Mouse (Mus musculus): ENCODE measurements around the gene Scd3.
"Not testable (repeated sequence)": the region's sequence is repeated elsewhere in the genome, so short reads cannot be mapped to it uniquely, and the experiment has no call there.

Scd3 gene

DNA sequence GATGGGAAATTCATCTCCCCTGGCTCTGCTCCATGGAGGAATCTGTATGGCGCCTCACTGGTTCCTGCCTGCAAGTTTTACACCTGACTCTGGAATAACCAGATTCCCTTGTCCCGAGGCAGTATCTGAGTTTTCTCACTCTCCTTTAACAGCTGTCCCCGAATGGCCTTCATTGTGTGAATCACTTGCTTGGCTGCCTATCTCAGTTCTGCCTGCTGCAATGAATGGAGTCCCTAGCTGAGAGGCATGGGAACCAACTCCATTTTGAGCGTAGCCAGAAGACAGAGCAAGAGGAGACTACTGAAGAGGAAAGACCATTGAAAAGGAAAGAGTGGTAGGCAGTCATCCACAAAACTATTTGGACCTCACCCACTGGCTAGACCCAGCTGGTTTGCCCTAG, 70.6 kb downstream of the Scd3 start:
- DNase-seq (ENCODE audit: low spot score in 2 of 2): no peak

- DNase-seq (ENCODE audit: low spot score in 2 of 2): no peak
Measured at GRCm38 (mm10) chr19:44274452-44274851, 71.4 kb downstream of the Scd3 start.

DNA sequence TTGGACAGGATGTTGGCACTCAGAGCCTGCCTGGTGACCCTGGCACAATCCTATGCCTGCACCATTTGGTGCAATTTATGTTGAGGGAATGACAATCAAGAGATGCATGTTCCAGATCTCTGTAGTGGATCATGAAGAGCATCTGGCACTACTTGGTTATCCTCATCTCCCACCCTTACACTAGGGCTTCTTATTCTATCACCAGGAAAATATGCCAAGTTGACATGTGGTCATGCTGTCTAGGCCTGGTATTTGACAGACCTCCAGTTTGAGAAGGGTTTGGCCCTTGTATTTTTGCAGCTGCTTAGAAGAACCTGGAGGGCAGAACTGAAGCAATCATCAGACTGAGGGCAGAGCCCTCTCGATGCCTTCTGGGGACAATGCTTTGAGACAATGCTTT, 72.3 kb downstream of the Scd3 start:
- DNase-seq (ENCODE audit: low spot score in 2 of 2): no peak

DNA sequence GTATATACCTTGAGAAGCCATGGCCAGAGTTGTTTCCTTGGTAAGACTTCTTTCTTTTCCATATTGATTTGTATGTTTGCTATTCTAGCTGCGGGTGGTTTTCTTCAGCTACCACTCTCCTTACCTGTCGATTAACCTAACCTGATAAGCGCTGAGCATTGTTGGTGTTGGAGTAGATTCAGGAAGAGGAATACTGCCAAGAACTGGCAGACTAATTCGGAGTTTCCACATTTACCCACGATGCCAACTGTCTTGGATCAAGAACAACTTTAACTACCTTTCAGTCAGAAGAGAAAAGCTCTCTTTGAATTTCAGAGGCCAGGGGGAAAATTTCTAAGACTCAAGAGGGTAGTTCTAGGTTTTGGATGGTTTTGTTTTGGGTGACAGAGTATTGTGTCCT, 73.8 kb downstream of the Scd3 start:
- DNase-seq (ENCODE audit: low spot score in 2 of 2): no peak

GRCm38 (mm10) chr19:44277931-44278330, 74.9 kb downstream of the Scd3 start:
- DNase-seq (ENCODE audit: low spot score in 2 of 2): no peak

- peak in 1 of 2 experiments; percentile 62 for DNase-seq (ENCODE audit: low spot score in 2 of 2)
Measured at GRCm38 (mm10) chr19:44280755-44281154, 77.7 kb downstream of the Scd3 start.

GRCm38 (mm10) chr19:44281825-44282447, 78.9 kb downstream of the Scd3 start:
- not testable (repeated sequence) for DNase-seq (ENCODE audit: low spot score in 2 of 2)

- DNase-seq (ENCODE audit: low spot score in 2 of 2): no peak
Measured at GRCm38 (mm10) chr19:44282534-44283156, 79.6 kb downstream of the Scd3 start.

- no peak for DNase-seq (ENCODE audit: low spot score in 2 of 2)
Measured at GRCm38 (mm10) chr19:44283157-44284024, 80.3 kb downstream of the Scd3 start.

- DNase-seq (ENCODE audit: low spot score in 2 of 2): peak; percentile 82 to 88
Measured at GRCm38 (mm10) chr19:44284025-44284695, 81.1 kb downstream of the Scd3 start.

- no peak for DNase-seq (ENCODE audit: low spot score in 2 of 2)
Measured at GRCm38 (mm10) chr19:44284723-44285122, 81.7 kb downstream of the Scd3 start.

GRCm38 (mm10) chr19:44285554-44285953, 82.5 kb downstream of the Scd3 start:
- DNase-seq (ENCODE audit: low spot score in 2 of 2): no peak

DNA sequence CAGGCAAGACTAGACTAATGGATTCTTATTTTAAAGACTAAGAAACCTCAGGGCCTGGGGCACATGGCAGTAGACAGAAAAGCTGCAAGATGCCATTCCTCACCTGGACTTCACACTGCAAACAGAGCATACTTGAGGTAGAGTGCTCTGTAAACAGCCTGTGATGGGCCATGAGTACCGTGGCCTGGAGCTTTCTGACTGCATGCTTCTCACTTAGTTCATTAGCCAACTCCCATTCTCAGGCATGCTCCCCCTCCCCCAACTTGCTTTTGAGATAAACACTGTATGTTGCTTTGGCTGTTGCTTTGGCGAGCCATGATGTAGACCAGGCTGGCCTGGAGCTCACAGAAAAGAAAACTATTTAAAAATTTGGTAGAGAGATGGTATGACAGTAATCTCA, 83.0 kb downstream of the Scd3 start:
- DNase-seq (ENCODE audit: low spot score in 2 of 2): no peak

GRCm38 (mm10) chr19:44287415-44288110, 84.5 kb downstream of the Scd3 start:
- no peak for DNase-seq (ENCODE audit: low spot score in 2 of 2)

DNA sequence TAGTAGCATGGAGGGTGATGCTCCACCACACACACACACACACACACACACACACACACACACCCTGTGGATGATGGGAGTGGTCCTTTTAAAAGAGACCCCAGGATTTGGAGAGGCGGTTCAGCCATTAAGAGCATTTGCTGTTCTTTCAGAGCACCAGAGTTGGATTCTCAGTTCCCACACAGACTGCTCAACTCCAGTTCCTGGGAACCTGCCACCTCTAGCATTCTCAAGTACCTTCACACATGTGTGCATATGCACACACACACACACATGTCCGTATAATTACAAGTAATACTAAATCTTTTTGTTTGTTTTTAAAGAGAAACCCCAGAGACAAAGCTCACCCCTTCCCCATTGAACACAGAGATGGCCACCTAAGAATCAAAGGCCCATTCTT, 89.0 kb downstream of the Scd3 start:
- DNase-seq (ENCODE audit: low spot score in 2 of 2): no peak

GRCm38 (mm10) chr19:44292483-44292882, 89.4 kb downstream of the Scd3 start:
- DNase-seq (ENCODE audit: low spot score in 2 of 2): no peak

DNA sequence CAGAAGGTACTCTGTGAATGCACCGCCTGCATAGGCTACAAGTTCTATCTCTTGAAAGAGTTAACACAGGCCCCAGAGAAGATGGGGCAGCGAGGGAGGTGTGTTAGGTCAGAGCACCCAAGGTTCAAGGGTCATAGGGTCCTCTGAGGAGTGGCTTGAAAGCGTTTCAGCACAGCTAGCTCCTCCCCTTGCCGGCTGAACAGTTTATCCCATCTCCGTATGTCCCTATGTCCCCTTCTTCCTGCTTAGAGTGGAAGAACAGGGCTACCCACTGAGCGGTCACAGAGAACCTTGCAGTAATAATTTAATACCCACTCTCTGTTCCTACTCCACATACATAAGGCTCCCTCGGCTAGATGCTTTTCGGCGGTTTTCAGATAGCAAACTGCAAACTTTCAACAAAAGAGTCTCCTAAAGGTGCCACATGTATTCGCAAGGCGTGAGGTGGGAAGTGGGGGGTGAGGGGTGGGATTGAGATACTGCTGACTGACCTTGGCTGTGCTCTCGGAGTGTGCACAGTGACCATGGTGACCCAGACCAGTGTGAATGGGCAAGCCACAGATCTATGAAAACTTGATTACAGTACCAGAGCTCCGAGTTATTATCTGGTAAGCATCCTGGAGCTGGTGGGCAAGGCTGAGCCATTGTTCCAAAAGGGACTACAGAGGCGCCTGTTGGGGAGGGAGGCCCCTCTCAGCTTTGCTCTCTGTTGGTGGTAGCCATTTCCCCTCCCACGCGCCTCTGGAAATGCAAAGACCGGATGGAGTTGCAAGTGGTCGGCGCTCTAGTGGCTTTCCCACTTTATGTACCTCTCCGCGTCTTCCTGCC, 90.1 kb downstream of the Scd3 start, which contains the start of gene Scd2:
Gene Scd2, plus strand, starts transcription at position 734 of the 828 bp plus-strand sequence.
- DNase-seq (ENCODE audit: low spot score in 2 of 2): no peak

All from urinary bladder, adult 18-20 months (tissue).